Mouse (Mus musculus) myocyte (in vitro differentiated cells): ENCODE data around the gene Ski. TPM values are rescaled to one million over a fixed set of nuclear protein-coding genes. Genes with fewer than 3 reads are reported as not detected.
"Not testable (repeated sequence)": the region's sequence is repeated elsewhere in the genome, so short reads cannot be mapped to it uniquely, and the experiment has no call there.

Experiments
- H3K27me3 ChIP-seq: one replicate; pipeline ENCODE4 v1.6.1; 2011; ENCODE audit not compliant: control insufficient read depth, insufficient read depth, insufficient read length
- H3K36me3 ChIP-seq: one replicate; pipeline ENCODE4 v1.6.1; 2011; ENCODE audit not compliant: control insufficient read depth, insufficient read depth
- H3K4me2 ChIP-seq: one replicate; pipeline ENCODE4 v1.6.1; 2011; ENCODE audit warnings: low read depth, control low read depth
- H3K4me3 ChIP-seq: one replicate; pipeline ENCODE4 v1.5.1; 2011; ENCODE audit warnings: mild to moderate bottlenecking, control low read depth, moderate library complexity
- H3K79me2 ChIP-seq: one replicate; pipeline ENCODE4 v1.6.1; 2011; ENCODE audit not compliant: control insufficient read depth, insufficient read depth
- H3ac ChIP-seq: one replicate; pipeline ENCODE4 v1.6.1; 2011; ENCODE audit not compliant: control insufficient read depth, insufficient read length
- CEBPB ChIP-seq: IDR thresholded peaks from 2 replicates; pipeline ENCODE4 v1.6.1; 2011; ENCODE audit warnings: mild to moderate bottlenecking, moderate library complexity; ENCODE audit not compliant: poor library complexity, insufficient read depth, severe bottlenecking
- E2F4 ChIP-seq: IDR thresholded peaks from one replicate; pipeline ENCODE4 v1.6.1; 2011; ENCODE audit warnings: mild to moderate bottlenecking, control low read depth, moderate library complexity; ENCODE audit not compliant: insufficient read depth
- MAX ChIP-seq: IDR thresholded peaks from one replicate; pipeline ENCODE4 v1.6.1; 2011; ENCODE audit warnings: low read depth, mild to moderate bottlenecking, control low read depth
- MYOD1 ChIP-seq, 3 experiments: IDR thresholded peaks; one replicate each; pipeline ENCODE4 v1.6.1; 2011; ENCODE audit warnings: control low read depth in 2 of 3, low read depth in 2 of 3, mild to moderate bottlenecking in 2 of 3, moderate library complexity in 1 of 3; ENCODE audit not compliant: insufficient read length in 2 of 3, control insufficient read depth in 1 of 3
- MYOG ChIP-seq, 3 experiments: IDR thresholded peaks; one replicate each; pipeline ENCODE4 v1.6.1; 2011; ENCODE audit warnings: control low read depth in 2 of 3, low read depth in 2 of 3, mild to moderate bottlenecking in 2 of 3; ENCODE audit not compliant: insufficient read length in 2 of 3, control insufficient read depth in 1 of 3, insufficient read depth in 1 of 3
- POLR2A ChIP-seq: IDR thresholded peaks from one replicate; pipeline ENCODE4 v1.6.1; 2011; ENCODE audit warnings: low read depth, mild to moderate bottlenecking, control low read depth, moderate library complexity; ENCODE audit not compliant: insufficient read length
- POLR2AphosphoS2 ChIP-seq: IDR thresholded peaks from one replicate; pipeline ENCODE4 v1.6.1; 2011; ENCODE audit warnings: low read depth, control low read depth; ENCODE audit not compliant: insufficient read length
- REST ChIP-seq: IDR thresholded peaks from one replicate; pipeline ENCODE4 v1.6.1; 2011; ENCODE audit warnings: mild to moderate bottlenecking, control low read depth, moderate library complexity; ENCODE audit not compliant: insufficient read depth, insufficient read length
- SRF ChIP-seq: IDR thresholded peaks from one replicate; pipeline ENCODE4 v1.6.1; 2011; ENCODE audit warnings: low read depth; ENCODE audit not compliant: control insufficient read depth, insufficient read length
- TCF12 ChIP-seq: IDR thresholded peaks from one replicate; pipeline ENCODE4 v1.6.1; 2011; ENCODE audit warnings: mild to moderate bottlenecking, control low read depth; ENCODE audit not compliant: poor library complexity, insufficient read depth, severe bottlenecking
- TCF3 ChIP-seq: IDR thresholded peaks from one replicate; pipeline ENCODE4 v1.6.1; 2011; ENCODE audit warnings: low read depth, control low read depth; ENCODE audit not compliant: insufficient read length
- USF1 ChIP-seq: IDR thresholded peaks from one replicate; pipeline ENCODE4 v1.6.1; 2011; ENCODE audit warnings: low read depth, mild to moderate bottlenecking, control low read depth, moderate library complexity
- polyA plus RNA-seq: library from polyadenylated mRNA; unstranded; fragments of >200 nt; fragmentation: generic; extraction: Trizol; gene quantifications from one replicate; pipeline ENCODE4 v1.2.1, GENCODE M21; 2012; ENCODE audit warnings: missing spikeins

Ski gene
- polyA plus RNA-seq, 1 experiment, result 54.5 TPM

DNA sequence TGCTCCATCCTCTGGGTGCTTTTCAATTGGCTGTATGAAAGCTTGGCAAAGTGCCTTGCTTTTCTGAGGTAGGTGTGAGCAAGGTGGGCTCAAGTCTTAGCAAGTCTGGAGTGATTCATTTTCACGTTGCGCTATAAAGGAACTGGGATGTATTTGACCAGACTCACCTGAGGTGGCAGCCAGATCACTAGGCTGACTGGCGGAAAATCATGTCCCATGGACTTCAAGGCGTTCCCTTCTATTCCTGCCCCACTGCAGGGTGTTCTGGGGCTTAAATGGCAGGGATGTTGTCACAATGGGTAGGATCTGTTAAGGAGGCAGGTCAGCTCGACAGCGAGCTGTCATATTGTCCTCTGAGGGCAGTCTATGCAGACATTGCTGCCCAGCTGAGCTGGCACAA, 29.9 kb upstream of the Ski start:
- Histone ChIP-seq H3K36me3 (no peaks in the 10 kb centered on the region), H3K4me2 (no peak overlapping the region), H3K27me3 (no peaks in the 10 kb centered on the region), H3K4me3 (no peak overlapping the region), H3ac (no peak overlapping the region), H3K79me2 (peaks cover 9% of the 10 kb centered on the region)
- TF ChIP-seq POLR2A, result no peak
- no peak for TF ChIP-seq TCF12
- TF ChIP-seq POLR2AphosphoS2, result no peak
- TF ChIP-seq USF1, result no peak
- TF ChIP-seq MAX, result no peak

DNA sequence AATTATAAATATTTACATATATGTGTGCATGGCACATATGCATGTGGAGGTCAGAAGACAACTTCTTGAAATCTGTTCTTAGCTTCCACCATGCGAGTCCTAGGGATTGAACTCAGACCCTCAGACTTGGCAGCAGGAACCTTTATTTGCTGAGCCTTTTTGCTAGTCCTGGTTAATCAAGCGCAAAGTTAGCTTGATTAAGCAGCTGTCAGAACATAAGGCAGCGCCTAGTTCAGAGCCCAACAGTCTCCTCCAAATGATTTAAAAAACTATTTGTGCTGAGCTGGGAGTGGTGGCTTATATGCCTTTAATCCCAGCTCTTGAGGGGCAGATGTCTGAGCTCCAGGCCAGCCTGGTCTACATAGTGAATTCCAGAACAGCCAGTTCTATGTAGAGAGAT, 28.8 kb upstream of the Ski start:
- no peaks in the 10 kb centered on the region for H3K27me3 ChIP-seq
- peaks cover 9% of the 10 kb centered on the region for H3K79me2 ChIP-seq
- peak overlapping the region; percentile 76 for H3K4me3 ChIP-seq
- peak overlapping the region; percentile 97 for H3K4me2 ChIP-seq
- TF ChIP-seq CEBPB, result no peak
- TF ChIP-seq MYOD1 (IDR thresholded peaks at IDR 0.05; ENCODE audit: control insufficient read depth in 1 of 3, insufficient read length in 2 of 3, low read depth in 2 of 3), result no peak
- TF ChIP-seq USF1, result no peak
- no peak for TF ChIP-seq E2F4
- no peak for TF ChIP-seq REST
- H3ac ChIP-seq, result no peak overlapping the region
- no peaks in the 10 kb centered on the region for H3K36me3 ChIP-seq

DNA sequence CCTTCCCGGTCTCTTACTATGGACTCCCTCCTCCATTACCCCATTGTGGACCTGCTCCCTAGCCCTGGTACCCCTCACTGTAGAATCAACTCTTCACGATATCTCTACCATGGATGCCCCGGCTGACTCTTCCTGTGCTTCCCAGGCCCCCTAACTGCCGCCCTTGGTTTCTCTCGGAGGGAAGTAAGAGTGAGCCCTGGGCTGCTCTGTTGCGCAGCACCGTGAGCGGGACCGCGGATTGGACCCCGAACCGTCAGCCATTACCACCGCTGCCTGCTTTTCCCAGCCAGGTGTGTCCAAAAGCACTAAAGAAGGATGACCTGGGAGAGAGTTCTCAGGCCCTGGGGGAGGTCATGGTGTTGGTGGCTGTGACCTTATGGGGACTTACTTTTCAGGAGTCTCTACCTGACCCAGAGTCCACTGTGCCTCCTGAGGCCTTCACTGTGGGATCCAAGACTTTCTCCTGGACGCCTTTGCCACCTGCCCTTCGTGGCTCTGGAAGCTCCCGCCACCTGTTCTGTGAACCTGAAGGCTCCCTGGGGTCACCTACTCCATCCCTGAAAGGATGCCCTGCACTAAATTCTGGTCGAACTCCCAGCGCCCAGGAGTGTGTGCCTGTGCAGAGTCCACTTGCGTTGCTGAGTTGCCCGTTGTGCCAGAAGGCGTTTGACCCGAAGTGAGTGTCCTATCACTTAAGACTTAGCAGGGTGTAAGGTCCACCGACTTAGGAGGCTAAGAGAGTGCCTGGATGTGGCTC, 28.1 kb upstream of the Ski start:
- peak overlapping the region; percentile 52 for H3ac ChIP-seq
- no peak for TF ChIP-seq TCF12
- TF ChIP-seq POLR2AphosphoS2, result no peak
- TF ChIP-seq MYOG (IDR thresholded peaks at IDR 0.05; ENCODE audit: control insufficient read depth in 1 of 3, insufficient read depth in 1 of 3, insufficient read length in 2 of 3, low read depth in 2 of 3), result no peak
- TF ChIP-seq SRF, result no peak
- no peak for TF ChIP-seq MAX
- H3K36me3 ChIP-seq, result no peaks in the 10 kb centered on the region
- H3K4me3 ChIP-seq, result peak overlapping the region; percentile 76
- H3K27me3 ChIP-seq, result no peaks in the 10 kb centered on the region
- peak overlapping the region; percentile 97 for H3K4me2 ChIP-seq
- peaks cover 9% of the 10 kb centered on the region for H3K79me2 ChIP-seq

DNA sequence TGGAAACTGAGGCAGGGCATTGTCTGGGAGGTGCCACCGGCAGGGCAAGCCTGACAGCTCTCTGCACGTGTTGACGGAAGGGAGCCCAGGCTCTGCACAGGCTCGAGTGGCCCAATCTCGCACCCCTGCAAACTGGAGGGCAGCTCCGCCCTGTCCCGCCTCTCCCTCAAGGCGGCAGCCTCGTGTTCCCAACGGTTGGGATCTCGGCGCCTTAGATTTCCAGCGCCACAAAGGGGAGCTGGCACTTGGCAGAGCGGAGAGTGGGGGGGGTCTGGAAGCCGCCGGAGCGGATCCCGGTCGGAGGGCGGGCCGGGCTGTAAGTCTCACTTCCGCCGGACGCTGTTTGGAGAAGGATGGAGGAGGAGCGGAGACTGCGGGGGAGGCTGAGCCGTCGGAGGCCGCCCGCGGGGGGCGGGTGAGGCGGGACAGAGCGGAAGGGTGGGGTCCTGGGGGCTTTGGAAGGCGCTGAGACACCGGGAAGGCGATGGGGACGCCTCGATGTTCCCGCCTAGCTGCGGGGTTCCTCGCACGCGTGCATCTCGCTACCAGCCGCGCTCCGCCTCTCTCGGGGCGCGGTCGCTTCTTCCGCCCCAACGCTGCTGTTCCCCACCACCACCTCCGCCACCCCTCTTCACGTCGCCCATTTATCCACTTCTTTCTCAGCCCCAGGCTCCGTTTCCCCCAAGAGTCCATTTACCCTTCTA, 27.4 kb upstream of the Ski start, which contains the start of gene Faap20:
Gene Faap20 (plus strand): TSS at position 155 of the 704 bp plus-strand sequence.
- peak within 1 kb of the TSS; percentile 52 for H3ac ChIP-seq
- H3K27me3 ChIP-seq, result no peaks in the 10 kb centered on the region
- H3K36me3 ChIP-seq, result no peaks in the 10 kb centered on the region
- peaks cover 9% of the 10 kb centered on the region for H3K79me2 ChIP-seq
- peak within 1 kb of the TSS; percentile 76 for H3K4me3 ChIP-seq
- TF ChIP-seq USF1, result no peak
- TF ChIP-seq REST, result no peak
- no peak for TF ChIP-seq E2F4
- TF ChIP-seq TCF12, result no peak
- TF ChIP-seq TCF3, result no peak
- no peak for TF ChIP-seq MYOD1 (IDR thresholded peaks at IDR 0.05; ENCODE audit: control insufficient read depth in 1 of 3, insufficient read length in 2 of 3, low read depth in 2 of 3)
- TF ChIP-seq CEBPB, result no peak
- no peak for TF ChIP-seq MAX
- TF ChIP-seq SRF, result no peak
- peak; percentile 85 for TF ChIP-seq POLR2A
- no peak for TF ChIP-seq MYOG (IDR thresholded peaks at IDR 0.05; ENCODE audit: control insufficient read depth in 1 of 3, insufficient read depth in 1 of 3, insufficient read length in 2 of 3, low read depth in 2 of 3)
- peak; percentile 87 for TF ChIP-seq POLR2AphosphoS2
- peak within 1 kb of the TSS; percentile 97 for H3K4me2 ChIP-seq

DNA sequence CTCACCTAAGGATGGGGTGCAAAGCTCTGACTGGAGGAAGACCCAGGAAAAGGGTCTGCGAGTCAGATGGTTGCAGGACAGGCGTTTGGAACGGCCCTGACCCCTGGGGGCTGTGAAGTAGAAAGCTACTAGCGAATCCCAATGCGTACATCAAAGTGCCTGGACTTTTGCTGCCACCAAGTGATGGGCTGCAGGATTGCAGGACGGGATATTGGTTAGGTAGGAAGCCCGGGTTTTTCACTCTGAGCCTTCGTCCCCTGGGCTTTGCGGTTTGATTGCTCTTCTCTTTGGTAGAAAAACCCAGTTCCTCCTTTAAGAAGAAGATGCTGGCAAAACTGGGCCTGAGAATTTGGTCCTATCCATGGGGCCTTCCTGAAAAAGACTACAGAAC, 26.9 kb upstream of the Ski start:
- TF ChIP-seq TCF12 (no peak), USF1 (no peak), CEBPB (no peak), E2F4 (no peak), MYOG (IDR thresholded peaks at IDR 0.05; ENCODE audit: control insufficient read depth in 1 of 3, insufficient read depth in 1 of 3, insufficient read length in 2 of 3, low read depth in 2 of 3) (no peak), TCF3 (no peak), SRF (no peak), POLR2AphosphoS2 (no peak), MAX (no peak), MYOD1 (IDR thresholded peaks at IDR 0.05; ENCODE audit: control insufficient read depth in 1 of 3, insufficient read length in 2 of 3, low read depth in 2 of 3) (no peak), REST (no peak), POLR2A (no peak)
- H3ac ChIP-seq, result peak overlapping the region; percentile 52
- peak overlapping the region; percentile 76 for H3K4me3 ChIP-seq
- H3K27me3 ChIP-seq, result no peaks in the 10 kb centered on the region
- H3K4me2 ChIP-seq, result peak overlapping the region; percentile 97
- no peaks in the 10 kb centered on the region for H3K36me3 ChIP-seq
- peaks cover 9% of the 10 kb centered on the region for H3K79me2 ChIP-seq

DNA sequence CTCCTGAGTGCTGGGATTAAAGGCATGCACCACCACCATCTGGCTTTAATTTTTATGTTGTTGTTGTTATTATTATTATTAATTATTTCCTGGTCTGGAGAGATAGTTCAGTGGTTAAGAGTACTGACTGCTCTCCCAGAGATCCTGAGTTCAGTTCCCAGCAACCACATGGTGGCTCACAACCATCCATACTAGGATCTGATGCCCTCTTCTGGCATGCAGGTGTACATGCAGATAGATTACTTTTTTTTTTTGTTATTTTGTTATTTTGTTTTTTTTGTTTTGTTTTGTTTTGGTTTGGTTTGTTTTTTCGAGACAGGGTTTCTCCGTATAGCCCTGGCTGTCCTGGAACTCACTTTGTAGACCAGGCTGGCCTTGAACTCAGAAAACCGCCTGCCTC, 25.7 kb upstream of the Ski start:
- H3K27me3 ChIP-seq, H3K79me2 ChIP-seq, H3ac ChIP-seq, H3K4me2 ChIP-seq, H3K4me3 ChIP-seq, H3K36me3 ChIP-seq: not testable (repeated sequence)
